Mouse (Mus musculus) lung, adult 2 months (tissue): Measurements from ENCODE around the gene Alx3.

Experiments used
- CTCF ChIP-seq: fragments of 200-500 bp; IDR thresholded peaks from 2 replicates; pipeline ENCODE4 v1.5.1; 2011; ENCODE audit warnings: mild to moderate bottlenecking, low read length, control low read depth; ENCODE audit not compliant: insufficient read depth
- POLR2A ChIP-seq: fragments of 200-500 bp; IDR thresholded peaks from 2 replicates; pipeline ENCODE4 v1.6.1; 2011; ENCODE audit warnings: low read depth, mild to moderate bottlenecking, control low read depth, low read length, borderline replicate concordance; ENCODE audit errors: extremely low read depth

DNA sequence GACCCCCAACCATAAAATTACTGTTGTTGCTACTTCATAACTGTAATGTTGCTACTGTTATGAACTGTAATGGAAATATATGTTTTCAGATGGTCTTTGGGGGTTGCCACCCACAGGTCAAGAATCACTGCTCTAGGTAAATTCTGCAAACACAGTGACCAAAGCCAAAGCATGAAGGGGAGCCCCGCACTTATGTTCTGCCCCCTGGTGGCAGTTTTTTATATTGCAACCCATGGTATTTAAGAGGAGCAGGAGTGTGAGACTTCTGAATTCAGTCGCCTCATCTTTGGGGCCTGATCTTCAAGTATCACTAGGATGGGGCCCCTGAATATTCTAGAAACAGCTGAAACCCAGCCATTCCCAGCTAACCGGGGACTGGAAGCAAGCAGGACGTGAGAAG is 15.4 kb upstream of the Alx3 start:
- TF ChIP-seq POLR2A (no peak), CTCF (peak; percentile 43)
